Mouse (Mus musculus) megakaryocyte-erythroid progenitor cell, adult 5-6 weeks (primary cell): ENCODE data around the gene Vmn1r192. TPM values are rescaled to one million over a fixed set of nuclear protein-coding genes. Genes with fewer than 3 reads are reported as not detected.
"Not testable (repeated sequence)": the region's sequence is repeated elsewhere in the genome, so short reads cannot be mapped to it uniquely, and the experiment has no call there.

Source experiments
- ATAC-seq: replicated peaks from 2 replicates; pipeline ENCODE4 v1.8.0; 2016; ENCODE audit warnings: mild to moderate bottlenecking, inconsistent platforms; ENCODE audit not compliant: severe bottlenecking, poor library complexity, low FRiP score, low TSS enrichment
- total RNA-seq, 2 experiments: library from RNA; stranded (forward) in 1 of 2; stranded (reverse) in 1 of 2; fragments of 200-1000, 215-1000 nt in 1 of 2; fragments of >200 nt in 1 of 2; fragmentation: Nextera tagmentation in 1 of 2; gene quantifications; 2 replicates each; pipeline ENCODE4 v1.2.3; 2014 to 2017

Vmn1r192 gene
- total RNA-seq (2014; fragmentation: Nextera tagmentation) (not detected in 2 replicates), total RNA-seq (2017) (not detected in 2 replicates)

- no peak for ATAC-seq
Measured at GRCm38 (mm10) chr13:22191041-22191440, at the start of gene Vmn1r192. Gene Vmn1r192 (minus strand): TSS chr13:22191141.

- ATAC-seq = not testable (repeated sequence)
Measured at GRCm38 (mm10) chr13:22223060-22223459, 32.1 kb upstream of the Vmn1r192 start, which contains the start of gene Vmn1r193. Gene Vmn1r193 (minus strand): TSS chr13:22223160.

- not testable (repeated sequence) for ATAC-seq
Measured at GRCm38 (mm10) chr13:22192756-22193155, 1.8 kb upstream of the Vmn1r192 start.

DNA sequence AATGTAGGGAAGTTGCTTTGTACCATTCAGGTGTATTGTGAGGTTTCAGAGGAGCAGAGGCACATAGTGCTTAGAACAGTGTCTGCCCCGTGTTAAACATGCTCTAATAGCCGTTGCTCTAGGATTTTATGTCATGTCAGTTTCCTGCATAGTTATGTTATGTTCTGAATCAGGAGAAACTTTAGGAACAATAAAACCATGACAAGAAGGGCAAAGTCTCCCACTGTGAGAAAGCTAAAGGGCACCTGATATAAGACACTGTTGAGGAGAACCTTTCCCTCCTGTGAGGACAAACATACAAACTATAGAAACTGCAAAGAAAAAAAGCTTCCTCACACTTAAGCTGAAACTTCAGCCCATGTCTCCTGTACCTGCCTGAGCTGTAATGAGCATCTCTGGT lies 556 bp downstream of the Vmn1r192 start:
- no peak for ATAC-seq

- ATAC-seq = no peak
Measured at GRCm38 (mm10) chr13:22189313-22189712, 1.6 kb downstream of the Vmn1r192 start.

DNA sequence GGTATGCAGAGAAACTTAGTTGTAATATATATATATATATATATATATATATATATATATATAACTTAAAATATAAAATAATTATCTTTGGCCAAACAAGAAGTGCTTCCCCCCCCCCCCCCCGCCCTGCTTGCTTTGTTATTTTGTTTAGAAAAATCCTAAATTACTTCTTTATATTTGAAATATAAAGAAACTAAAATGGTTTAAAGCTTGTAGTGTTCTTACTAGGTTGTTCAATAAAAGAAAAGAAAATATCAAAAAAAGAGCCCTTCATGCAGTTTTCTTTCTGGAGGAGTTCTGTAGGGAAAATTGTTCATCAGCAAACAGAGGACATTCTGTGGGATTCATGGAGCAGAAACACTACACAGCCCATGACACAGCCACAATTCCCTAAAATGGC lies 7.1 kb downstream of the Vmn1r192 start, which contains the start of gene Vmn1r191:
Vmn1r191 (minus strand) TSS at position 101 of the 400 bp plus-strand sequence.
- no peak for ATAC-seq

GRCm38 (mm10) chr13:22168416-22168815 lies 22.5 kb downstream of the Vmn1r192 start:
- no peak for ATAC-seq

GRCm38 (mm10) chr13:22136495-22137293 lies 54.2 kb downstream of the Vmn1r192 start:
- not testable (repeated sequence) for ATAC-seq

Other genes starting within 250 kb of the Vmn1r192 start
- gene Zfp184, start 246.0 kb downstream of the Vmn1r192 start, total RNA-seq (2014; fragmentation: Nextera tagmentation) = 1.5 and 2.5 TPM in 2 replicates
- gene Zfp184, start 246.0 kb downstream of the Vmn1r192 start, total RNA-seq (2017) = 3.1 and 10.7 TPM in 2 replicates
- gene Pom121l2, start 209.9 kb downstream of the Vmn1r192 start, total RNA-seq (2014; fragmentation: Nextera tagmentation) = not detected in 2 replicates
- not detected in 2 replicates for gene Pom121l2, start 209.9 kb downstream of the Vmn1r192 start, total RNA-seq (2017)
- not detected in 2 replicates for gene Prss16, start 181.4 kb downstream of the Vmn1r192 start, total RNA-seq (2014; fragmentation: Nextera tagmentation)
- 0.19 and 0.89 TPM in 2 replicates for gene Prss16, start 181.4 kb downstream of the Vmn1r192 start, total RNA-seq (2017)
- 11.1 TPM in 1 of 2 replicates, not detected in the other for gene Hist1h2ah, start 155.6 kb downstream of the Vmn1r192 start, total RNA-seq (2014; fragmentation: Nextera tagmentation)
- gene Hist1h2ah, start 155.6 kb downstream of the Vmn1r192 start, total RNA-seq (2017) = 482 and 578 TPM in 2 replicates
- 142 and 423 TPM in 2 replicates for gene Hist1h2bk, start 155.3 kb downstream of the Vmn1r192 start, total RNA-seq (2014; fragmentation: Nextera tagmentation)
- gene Hist1h2bk, start 155.3 kb downstream of the Vmn1r192 start, total RNA-seq (2017) = 812 and 1,118 TPM in 2 replicates
- 56.5 and 110 TPM in 2 replicates for gene Hist1h4i, start 149.8 kb downstream of the Vmn1r192 start, total RNA-seq (2014; fragmentation: Nextera tagmentation)
- gene Hist1h4i, start 149.8 kb downstream of the Vmn1r192 start, total RNA-seq (2017) = 136 and 141 TPM in 2 replicates
- 19.5 and 69.6 TPM in 2 replicates for gene Hist1h2ag, start 148.2 kb downstream of the Vmn1r192 start, total RNA-seq (2014; fragmentation: Nextera tagmentation)
- gene Hist1h2ag, start 148.2 kb downstream of the Vmn1r192 start, total RNA-seq (2017) = 882 and 1,306 TPM in 2 replicates
- gene Hist1h2bj, start 147.9 kb downstream of the Vmn1r192 start, total RNA-seq (2014; fragmentation: Nextera tagmentation) = 238 and 405 TPM in 2 replicates
- gene Hist1h2bj, start 147.9 kb downstream of the Vmn1r192 start, total RNA-seq (2017) = 313 and 664 TPM in 2 replicates
- gene Vmn1r188, start 106.7 kb downstream of the Vmn1r192 start, total RNA-seq (2014; fragmentation: Nextera tagmentation) = not detected in 2 replicates
- not detected in 2 replicates for gene Vmn1r188, start 106.7 kb downstream of the Vmn1r192 start, total RNA-seq (2017)
- gene Vmn1r189, start 85.3 kb downstream of the Vmn1r192 start, total RNA-seq (2014; fragmentation: Nextera tagmentation) = not detected in 2 replicates
- not detected in 2 replicates for gene Vmn1r189, start 85.3 kb downstream of the Vmn1r192 start, total RNA-seq (2017)
- gene Vmn1r191, start 7.2 kb downstream of the Vmn1r192 start, total RNA-seq (2014; fragmentation: Nextera tagmentation) = not detected in 2 replicates
- gene Vmn1r191, start 7.2 kb downstream of the Vmn1r192 start, total RNA-seq (2017) = not detected in 2 replicates
- not detected in 2 replicates for gene Vmn1r193, start 32.0 kb upstream of the Vmn1r192 start, total RNA-seq (2014; fragmentation: Nextera tagmentation)
- gene Vmn1r193, start 32.0 kb upstream of the Vmn1r192 start, total RNA-seq (2017) = not detected in 2 replicates
- not detected in 2 replicates for gene Vmn1r194, start 53.1 kb upstream of the Vmn1r192 start, total RNA-seq (2014; fragmentation: Nextera tagmentation)
- gene Vmn1r194, start 53.1 kb upstream of the Vmn1r192 start, total RNA-seq (2017) = not detected in 2 replicates
- not detected in 2 replicates for gene Vmn1r195, start 79.4 kb upstream of the Vmn1r192 start, total RNA-seq (2014; fragmentation: Nextera tagmentation)
- gene Vmn1r195, start 79.4 kb upstream of the Vmn1r192 start, total RNA-seq (2017) = not detected in 2 replicates
- gene Vmn1r196, start 98.8 kb upstream of the Vmn1r192 start, total RNA-seq (2014; fragmentation: Nextera tagmentation) = not detected in 2 replicates
- not detected in 2 replicates for gene Vmn1r196, start 98.8 kb upstream of the Vmn1r192 start, total RNA-seq (2017)
- not detected in 2 replicates for gene Vmn1r197, start 133.4 kb upstream of the Vmn1r192 start, total RNA-seq (2014; fragmentation: Nextera tagmentation)
- not detected in 2 replicates for gene Vmn1r197, start 133.4 kb upstream of the Vmn1r192 start, total RNA-seq (2017)
- gene Vmn1r198, start 159.2 kb upstream of the Vmn1r192 start, total RNA-seq (2014; fragmentation: Nextera tagmentation) = not detected in 2 replicates
- not detected in 2 replicates for gene Vmn1r198, start 159.2 kb upstream of the Vmn1r192 start, total RNA-seq (2017)
- not detected in 2 replicates for gene Vmn1r199, start 188.7 kb upstream of the Vmn1r192 start, total RNA-seq (2014; fragmentation: Nextera tagmentation)
- gene Vmn1r199, start 188.7 kb upstream of the Vmn1r192 start, total RNA-seq (2017) = not detected in 2 replicates
- not detected in 2 replicates for gene Vmn1r200, start 199.2 kb upstream of the Vmn1r192 start, total RNA-seq (2014; fragmentation: Nextera tagmentation)
- gene Vmn1r200, start 199.2 kb upstream of the Vmn1r192 start, total RNA-seq (2017) = not detected in 2 replicates